In genomic region chr12:76473562-76474245, GRCm38 (mm10) we compare ENCODE assay signal across 27 mouse cellular contexts. TPM values are rescaled to one million over a fixed set of nuclear protein-coding genes. Genes with fewer than 3 reads are reported as not detected.
A peak's percentile ranks its signal among the peaks of the same experiment; 100 is the strongest.
DNase-seq lines count a peak whose midpoint lies in the region; ATAC-seq and TF ChIP-seq lines count a peak whose summit lies in the region.
"Had no signal": no experiment of that assay in that cellular context is flagged by ENCODE, and none has a peak within 500 bp of the region (broad histone marks: within the 10 kb centered on the region; RNA-seq: fewer than 3 reads in every experiment).

No protein-coding gene starts in this region.

- H3K27ac ChIP-seq in gastrocnemius, adult 2 months, result peak overlapping the region; percentile 64
- peak overlapping the region; percentile 41 for H3K27ac ChIP-seq in brown adipose tissue, adult 24 weeks (replicated peaks; ENCODE audit: low read depth, low read length)
- H3K27ac ChIP-seq in limb, embryonic 15.5 days, result 0 out of 2 replicates have a peak overlapping the region, but pooled peaks have one; percentile 27
- H3K27ac ChIP-seq in forebrain, embryonic 13.5 days, result no peak overlapping the region
- H3K27ac ChIP-seq: embryonic facial prominence, embryonic 13.5 days; forebrain, embryonic 12.5 days; heart, embryonic 13.5 days; hindbrain, embryonic 15.5 days; kidney, postnatal 0 days; liver, embryonic 12.5 days had no signal

- no peak for DNase-seq in gastrocnemius, adult 2 months
- DNase-seq in gastrocnemius, postnatal 10 days, result no peak
- DNase-seq in 416B (ENCODE audit: low read depth), result peak; percentile 60
- DNase-seq in left cerebral cortex, adult 8-10 months (ENCODE audit: low spot score in 2 of 2), result no peak
- DNase-seq: adrenal gland, postnatal 25 days; cerebellum, adult 9-10 months; heart, postnatal 4 days; kidney, adult 2 months; layer of hippocampus, adult 9-11 months; lung, embryonic 14.5 days; lung, postnatal 36 days; thymus, postnatal 14 days had no signal

- intact Hi-C loops in gastrocnemius, adult 2 months (cut with DNase I), result loop anchor here (2.0 to 5.0 kb wide), 2 partner anchors 126 to 181 kb away; no protein-coding TSS in a partner anchor

- WGBS in limb, embryonic 15.5 days, result 54% methylated on average over 10 of the region's 10 CpGs
- 82% methylated on average over 10 of the region's 10 CpGs for WGBS in forebrain, embryonic 13.5 days

- TF ChIP-seq CTCF in gastrocnemius, adult 2 months (IDR thresholded peaks at IDR 0.05), result no peak

- ATAC-seq in limb, embryonic 15.5 days (ENCODE audit: insufficient number of reproducible peaks, low FRiP score, low TSS enrichment, low read depth), result no peak
- ATAC-seq in forebrain, embryonic 13.5 days, result no peak
- ATAC-seq: activated CD4-positive, CD25-positive, alpha-beta regulatory T cell, adult 4 months; CD4-positive, CD25-positive, alpha-beta regulatory T cell, adult 4 months had no signal

- H3K27me3 ChIP-seq in limb, embryonic 15.5 days, result no peaks in the 10 kb centered on the region
- H3K27me3 ChIP-seq in forebrain, embryonic 13.5 days, result no peaks in the 10 kb centered on the region
- H3K27me3 ChIP-seq: embryonic facial prominence, embryonic 13.5 days; forebrain, embryonic 12.5 days; heart, embryonic 13.5 days; hindbrain, embryonic 15.5 days; liver, embryonic 12.5 days had no signal

- H3K9ac ChIP-seq in limb, embryonic 15.5 days, result no peak overlapping the region
- H3K9ac ChIP-seq in forebrain, embryonic 13.5 days, result no peak overlapping the region
- H3K9ac ChIP-seq: embryonic facial prominence, embryonic 13.5 days; forebrain, embryonic 12.5 days; heart, embryonic 13.5 days; hindbrain, embryonic 15.5 days; liver, embryonic 12.5 days; lung, embryonic 14.5 days had no signal

- H3K36me3 ChIP-seq in limb, embryonic 15.5 days, result no peaks in the 10 kb centered on the region
- H3K36me3 ChIP-seq in forebrain, embryonic 13.5 days (ENCODE audit: poor library complexity, severe bottlenecking), result no peaks in the 10 kb centered on the region
- H3K36me3 ChIP-seq: embryonic facial prominence, embryonic 13.5 days; forebrain, embryonic 12.5 days; G1E; heart, embryonic 13.5 days; hindbrain, embryonic 15.5 days; liver, embryonic 12.5 days had no signal

- peak overlapping the region; percentile 42 for H3K4me3 ChIP-seq in gastrocnemius, adult 2 months
- no peak overlapping the region for H3K4me3 ChIP-seq in brown adipose tissue, adult 24 weeks (ENCODE audit: insufficient read depth, low read depth, low read length)
- no peak overlapping the region for H3K4me3 ChIP-seq in limb, embryonic 15.5 days
- H3K4me3 ChIP-seq in forebrain, embryonic 13.5 days, result no peak overlapping the region
- H3K4me3 ChIP-seq: embryonic facial prominence, embryonic 13.5 days; erythroblast, embryonic 14.5 days; forebrain, embryonic 12.5 days; heart, embryonic 13.5 days; hindbrain, embryonic 15.5 days; liver, embryonic 12.5 days had no signal

- no peak overlapping the region for H3K4me2 ChIP-seq in limb, embryonic 15.5 days
- no peak overlapping the region for H3K4me2 ChIP-seq in forebrain, embryonic 13.5 days
- H3K4me2 ChIP-seq: embryonic facial prominence, embryonic 13.5 days; forebrain, embryonic 12.5 days; heart, embryonic 13.5 days; hindbrain, embryonic 15.5 days; liver, embryonic 12.5 days; lung, embryonic 14.5 days had no signal

- H3K4me1 ChIP-seq in brown adipose tissue, adult 24 weeks (ENCODE audit: control insufficient read depth, insufficient read depth, insufficient read length, low read length), result no peaks in the 10 kb centered on the region; the same call in 1 of the 2 replicates
- H3K4me1 ChIP-seq in limb, embryonic 15.5 days, result peaks cover 17% of the 10 kb centered on the region
- no peaks in the 10 kb centered on the region for H3K4me1 ChIP-seq in forebrain, embryonic 13.5 days
- H3K4me1 ChIP-seq: forebrain, embryonic 12.5 days had no signal

- H3K9me3 ChIP-seq in limb, embryonic 15.5 days, result no peaks in the 10 kb centered on the region
- H3K9me3 ChIP-seq in forebrain, embryonic 13.5 days (replicated peaks), result no peaks in the 10 kb centered on the region
- H3K9me3 ChIP-seq: embryonic facial prominence, embryonic 13.5 days; forebrain, embryonic 12.5 days; G1E; heart, embryonic 13.5 days; hindbrain, embryonic 15.5 days; liver, embryonic 12.5 days had no signal

RNA-seq across cellular contexts. Expression of gene Ppp1r36, which starts 56.4 kb away (rescaled TPM):
- total RNA-seq in gastrocnemius, adult 2 months (2021), result not detected
- total RNA-seq in gastrocnemius, postnatal 10 days (2021), result under 1 TPM; 0.34 to 0.38 TPM
- not detected in 2 replicates for polyA plus RNA-seq in brown adipose tissue, adult 24 weeks (2012; ENCODE audit: insufficient read depth, insufficient read length, missing spikeins)
- 3.4 and 4.0 TPM in 2 replicates for polyA plus RNA-seq in limb, embryonic 15.5 days (2015; fragmentation: Nextera tagmentation; extraction: Ambion mirVana)
- total RNA-seq in left cerebral cortex, adult 8-10 months (2022), result 1 to 10 TPM in 3 of 4 experiments, under 1 TPM in 1; 0.74 to 2.7 (median 1.8) TPM
- polyA plus RNA-seq in forebrain, embryonic 13.5 days (2015; fragmentation: Nextera tagmentation; extraction: Ambion mirVana), result 0.71 and 1.2 TPM in 2 replicates
- polyA plus RNA-seq: activated CD4-positive, CD25-positive, alpha-beta regulatory T cell, adult 4 months; CD4-positive, CD25-positive, alpha-beta regulatory T cell, adult 4 months; erythroblast, embryonic 14.5 days; G1E; large intestine, adult 2 months; spleen, adult 2 months had no signal

RNA-seq across cellular contexts. Expression of gene Plekhg3, which starts 57.0 kb away (rescaled TPM):
- total RNA-seq in gastrocnemius, adult 2 months (2021), result 1 to 10 TPM; 5.3 to 6.1 TPM
- 10 to 100 TPM; 13.6 to 18.5 TPM for total RNA-seq in gastrocnemius, postnatal 10 days (2021)
- polyA plus RNA-seq in brown adipose tissue, adult 24 weeks (2012; ENCODE audit: insufficient read depth, insufficient read length, missing spikeins), result 6.3 and 6.5 TPM in 2 replicates
- polyA plus RNA-seq in limb, embryonic 15.5 days (2015; fragmentation: Nextera tagmentation; extraction: Ambion mirVana), result 6.0 and 8.0 TPM in 2 replicates
- total RNA-seq in left cerebral cortex, adult 8-10 months (2022), result 10 to 100 TPM; 16.2 to 20.2 (median 19.1) TPM
- polyA plus RNA-seq in forebrain, embryonic 13.5 days (2015; fragmentation: Nextera tagmentation; extraction: Ambion mirVana), result 0.63 and 0.97 TPM in 2 replicates
